ENCODE assay signal across 7 mouse cellular contexts in genomic region chr9:121704646-121705625, GRCm38 (mm10). TPM values are rescaled to one million over a fixed set of nuclear protein-coding genes. Genes with fewer than 3 reads are reported as not detected.
DNase-seq lines count a peak whose midpoint lies in the region; ATAC-seq and TF ChIP-seq lines count a peak whose summit lies in the region.

TSS of gene Sec22c (minus strand) at chr9:121705490.

- peak within 1 kb of the TSS; percentile 75 for H3K4me2 ChIP-seq in intestine, postnatal 0 days (replicated peaks; ENCODE audit: low read depth)
- peak within 1 kb of the TSS; percentile 88 for H3K4me2 ChIP-seq in midbrain, embryonic 12.5 days (replicated peaks)

- peak; percentile 40 for TF ChIP-seq POLR2A in small intestine, adult 2 months (IDR thresholded peaks at IDR 0.05; ENCODE audit: low read depth, low read length)

- no peaks in the 10 kb centered on the region for H3K9me3 ChIP-seq in intestine, postnatal 0 days (ENCODE audit: control insufficient read depth)
- H3K9me3 ChIP-seq in midbrain, embryonic 12.5 days = no peaks in the 10 kb centered on the region

- H3K36me3 ChIP-seq in intestine, postnatal 0 days (ENCODE audit: control insufficient read depth, insufficient read depth) = 0 out of 2 replicates have a peak, but pooled peaks cover 4% of the 10 kb centered on the region
- peaks cover 9% of the 10 kb centered on the region for H3K36me3 ChIP-seq in midbrain, embryonic 12.5 days
- no peaks in the 10 kb centered on the region for H3K36me3 ChIP-seq in small intestine, adult 2 months (ENCODE audit: control insufficient read depth, insufficient read depth, low read length)

- no peaks in the 10 kb centered on the region for H3K27me3 ChIP-seq in intestine, postnatal 0 days (replicated peaks; ENCODE audit: control insufficient read depth, insufficient read depth, low read length)
- H3K27me3 ChIP-seq in midbrain, embryonic 12.5 days = peaks cover 12% of the 10 kb centered on the region; the same call in 1 of the 2 replicates
- H3K27me3 ChIP-seq in small intestine, adult 2 months (ENCODE audit: control insufficient read depth, insufficient read depth, low read length) = no peaks in the 10 kb centered on the region

- intact Hi-C loops in left cerebral cortex, postnatal 4 days (cut with DNase I) = no loop called here

- WGBS in intestine, postnatal 0 days = under 1% methylated on average over 58 of the region's 69 CpGs
- 1% methylated on average over 66 of the region's 69 CpGs for WGBS in midbrain, embryonic 12.5 days
- under 1% methylated on average over 69 of the region's 69 CpGs for WGBS in small intestine, adult 2 months

- DNase-seq in adrenal gland, adult 8-10 months = peak; percentile 89
- DNase-seq in embryo, embryonic 9.5 days (ENCODE audit: extremely low spot score) = peak; percentile 93
- no peak for DNase-seq in gonadal fat pad, adult 2 months (ENCODE audit: low read depth)
- peak; percentile 86 for DNase-seq in left cerebral cortex, postnatal 4 days

- peak; percentile 95 for ATAC-seq in intestine, postnatal 0 days
- peak; percentile 98 for ATAC-seq in midbrain, embryonic 12.5 days (ENCODE audit: low FRiP score, low read depth)

- H3K27ac ChIP-seq in intestine, postnatal 0 days (ENCODE audit: low read depth, low read length) = peak within 1 kb of the TSS; percentile 97
- peak within 1 kb of the TSS; percentile 69 for H3K27ac ChIP-seq in midbrain, embryonic 12.5 days (replicated peaks)
- H3K27ac ChIP-seq in small intestine, adult 2 months (ENCODE audit: insufficient read depth, low read depth, low read length) = peak within 1 kb of the TSS; percentile 93

- H3K4me1 ChIP-seq in intestine, postnatal 0 days (replicated peaks; ENCODE audit: control insufficient read depth, insufficient read depth, low read length) = peaks cover 10% of the 10 kb centered on the region; the same call in 1 of the 2 replicates
- H3K4me1 ChIP-seq in midbrain, embryonic 12.5 days = peaks cover 26% of the 10 kb centered on the region
- peaks cover 10% of the 10 kb centered on the region; the same call in 1 of the 2 replicates for H3K4me1 ChIP-seq in small intestine, adult 2 months (ENCODE audit: control insufficient read depth, insufficient read depth, insufficient read length, low read length)

- H3K9ac ChIP-seq in intestine, postnatal 0 days (ENCODE audit: low read depth, low read length) = peak within 1 kb of the TSS; percentile 70
- peak within 1 kb of the TSS; percentile 72 for H3K9ac ChIP-seq in midbrain, embryonic 12.5 days (replicated peaks)

- H3K4me3 ChIP-seq in intestine, postnatal 0 days (ENCODE audit: low read depth, low read length) = peak within 1 kb of the TSS; percentile 71
- H3K4me3 ChIP-seq in midbrain, embryonic 12.5 days = peak within 1 kb of the TSS; percentile 86
- H3K4me3 ChIP-seq in small intestine, adult 2 months (ENCODE audit: low read depth, low read length) = peak within 1 kb of the TSS; percentile 83

- TF ChIP-seq CTCF in intestine, postnatal 0 days (IDR thresholded peaks at IDR 0.05; ENCODE audit: low read depth) = peak; percentile 42
- no peak for TF ChIP-seq CTCF in small intestine, adult 2 months (IDR thresholded peaks at IDR 0.05; ENCODE audit: extremely low read depth, insufficient read length, insufficient replicate concordance, low read depth, low read length)

RNA-seq across cellular contexts. Expression of gene Sec22c, which starts in this region (rescaled TPM):
- total RNA-seq in adrenal gland, adult 8-10 months (2022) = 1 to 10 TPM; 6.4 to 8.3 (median 7.2) TPM
- 11.2 and 12.1 TPM in 2 replicates for polyA plus RNA-seq in gonadal fat pad, adult 2 months (2012; rRNA removed)
- polyA plus RNA-seq in intestine, postnatal 0 days (2015; fragmentation: Nextera tagmentation; extraction: Ambion mirVana) = 42.4 and 47.8 TPM in 2 replicates
- 10 to 100 TPM; 38.7 to 40.7 TPM for total RNA-seq in left cerebral cortex, postnatal 4 days (2021)
- polyA plus RNA-seq in midbrain, embryonic 12.5 days (2016; fragmentation: Nextera tagmentation; extraction: Ambion mirVana) = 25.9 and 29.5 TPM in 2 replicates
- polyA plus RNA-seq in small intestine, adult 2 months (2012; rRNA removed) = 18.2 and 27.0 TPM in 2 replicates

Comparison
In these comparisons a context has a peak if more than half of its experiments do, and no peak if none do; other contexts are left out.
1. RNA of gene Sec22c (total RNA-seq): 38.7 to 40.7 TPM in left cerebral cortex, postnatal 4 days; 6.4 to 8.3 TPM in adrenal gland, adult 8-10 months; every median in the first group is over 4 times any median in the second.
2. Peak in every context shown above with its lines, with median percentiles within 50 percentile points of each other: H3K27ac ChIP-seq and H3K4me3 ChIP-seq.